Mouse (Mus musculus) limb, embryonic 13.5 days (tissue): ENCODE data around the gene Capzb. TPM values are rescaled to one million over a fixed set of nuclear protein-coding genes. Genes with fewer than 3 reads are reported as not detected.

ENCODE experiments used
- ATAC-seq: fragments of 200-750 bp; cut with Nextera tagmentation; 2 replicates; pipeline ENCODE4 v1.8.0; 2017; ENCODE audit warnings: low read depth, moderate number of reproducible peaks, moderate TSS enrichment; ENCODE audit not compliant: low FRiP score
- H3K27ac ChIP-seq: fragments of 300-500 bp; sonication (generic); 2 replicates; pipeline ENCODE4 v1.5.1; 2015; ENCODE audit warnings: inconsistent platforms, mild to moderate bottlenecking, moderate library complexity
- H3K27me3 ChIP-seq: fragments of 300-500 bp; sonication (generic); 2 replicates; pipeline ENCODE4 v1.6.1; 2015; ENCODE audit warnings: mild to moderate bottlenecking, inconsistent platforms
- H3K36me3 ChIP-seq: fragments of 300-500 bp; sonication (generic); 2 replicates; pipeline ENCODE4 v1.6.1; 2015; ENCODE audit warnings: inconsistent platforms, mild to moderate bottlenecking, moderate library complexity
- H3K4me1 ChIP-seq: fragments of 300-500 bp; sonication (generic); 2 replicates; pipeline ENCODE4 v1.6.1; 2015; ENCODE audit warnings: inconsistent platforms
- H3K4me2 ChIP-seq: fragments of 300-500 bp; sonication (generic); replicated peaks from 2 replicates; pipeline ENCODE4 v1.6.1; 2015; ENCODE audit warnings: inconsistent platforms, mild to moderate bottlenecking, moderate library complexity
- H3K4me3 ChIP-seq: fragments of 300-500 bp; sonication (generic); 2 replicates; pipeline ENCODE4 v1.5.1; 2015; ENCODE audit warnings: moderate library complexity, mild to moderate bottlenecking, inconsistent platforms
- H3K9ac ChIP-seq: fragments of 300-500 bp; sonication (generic); 2 replicates; pipeline ENCODE4 v1.6.1; 2015; ENCODE audit warnings: mild to moderate bottlenecking, inconsistent platforms
- H3K9me3 ChIP-seq: fragments of 300-500 bp; sonication (generic); 2 replicates; pipeline ENCODE4 v1.6.1; 2016; ENCODE audit warnings: inconsistent platforms
- WGBS: fragments of 180-500 bp; shearing (Covaris S2); methylation state at CpG from one replicate; pipeline ENCODE4 v1.1.7; 2015; 5-methylcytosine and 5-hydroxymethylcytosine counted together
- polyA plus RNA-seq: library from polyadenylated mRNA; unstranded; fragments of >200 nt; fragmentation: Nextera tagmentation; extraction: Ambion mirVana; gene quantifications from 2 replicates; pipeline ENCODE4 v1.2.1, GENCODE M21; 2015

The Capzb gene
- polyA plus RNA-seq, 1 experiment from 2014 or later = 406 TPM

- Histone ChIP-seq H3K9ac (0 out of 2 replicates have a peak overlapping the region, but pooled peaks have one; percentile 15), H3K27ac (peak overlapping the region; percentile 85; the same call in 1 of the 2 replicates), H3K27me3 (no peaks in the 10 kb centered on the region), H3K4me3 (no peak overlapping the region), H3K4me2 (no peak overlapping the region), H3K36me3 (peaks cover 1% of the 10 kb centered on the region), H3K4me1 (peaks cover 100% of the 10 kb centered on the region), H3K9me3 (no peaks in the 10 kb centered on the region)
- WGBS = 60% methylated on average over 7 of the region's 7 CpGs
- ATAC-seq = no peak
These were observed 55.3 kb downstream of the Capzb start for GRCm38 (mm10) chr4:139247966-139248365.

- WGBS = 76% methylated on average over 5 of the region's 5 CpGs
- H3K36me3 ChIP-seq = no peaks in the 10 kb centered on the region; the same call in 1 of the 2 replicates
- no peak for ATAC-seq
- H3K4me2 ChIP-seq = no peak overlapping the region
- H3K27me3 ChIP-seq = no peaks in the 10 kb centered on the region
- no peak overlapping the region for H3K4me3 ChIP-seq
- H3K9ac ChIP-seq = peak overlapping the region; percentile 21; the same call in 1 of the 2 replicates
- H3K9me3 ChIP-seq = no peaks in the 10 kb centered on the region
- H3K4me1 ChIP-seq = peaks cover 100% of the 10 kb centered on the region
- peak overlapping the region; percentile 90 for H3K27ac ChIP-seq
These were observed 56.0 kb downstream of the Capzb start for GRCm38 (mm10) chr4:139248736-139249135.

- H3K4me2 ChIP-seq = no peak overlapping the region; the same call in 1 of the 2 replicates
- H3K4me1 ChIP-seq = peaks cover 100% of the 10 kb centered on the region
- no peaks in the 10 kb centered on the region for H3K9me3 ChIP-seq
- H3K27me3 ChIP-seq = no peaks in the 10 kb centered on the region
- H3K27ac ChIP-seq = peak overlapping the region; percentile 90
- 33% methylated on average over 5 of the region's 5 CpGs for WGBS
- ATAC-seq = no peak
- H3K4me3 ChIP-seq = no peak overlapping the region
- H3K9ac ChIP-seq = no peak overlapping the region; the same call in 1 of the 2 replicates
- no peaks in the 10 kb centered on the region; the same call in 1 of the 2 replicates for H3K36me3 ChIP-seq
These were observed 57.3 kb downstream of the Capzb start for GRCm38 (mm10) chr4:139250043-139250442.

GRCm38 (mm10) chr4:139250886-139251285, 58.2 kb downstream of the Capzb start:
- Histone ChIP-seq H3K4me2 (peak overlapping the region; percentile 36), H3K4me3 (no peak overlapping the region), H3K9me3 (no peaks in the 10 kb centered on the region), H3K27me3 (no peaks in the 10 kb centered on the region), H3K4me1 (peaks cover 100% of the 10 kb centered on the region), H3K9ac (peak overlapping the region; percentile 39), H3K27ac (peak overlapping the region; percentile 90), H3K36me3 (no peaks in the 10 kb centered on the region; the same call in 1 of the 2 replicates)
- 64% methylated on average over 8 of the region's 8 CpGs for WGBS
- no peak for ATAC-seq

- Histone ChIP-seq H3K4me1 (peaks cover 100% of the 10 kb centered on the region), H3K4me3 (no peak overlapping the region; the same call in 1 of the 2 replicates), H3K36me3 (peaks cover 5% of the 10 kb centered on the region), H3K9me3 (no peaks in the 10 kb centered on the region), H3K9ac (peak overlapping the region; percentile 56), H3K4me2 (peak overlapping the region; percentile 36), H3K27ac (peak overlapping the region; percentile 90), H3K27me3 (no peaks in the 10 kb centered on the region)
- ATAC-seq = peak; percentile 34; the same call in 1 of the 2 replicates
- WGBS = 28% methylated on average over 22 of the region's 22 CpGs
These were observed 59.5 kb downstream of the Capzb start for GRCm38 (mm10) chr4:139252051-139252760.

GRCm38 (mm10) chr4:139253206-139253605, 60.5 kb downstream of the Capzb start:
- H3K4me3 ChIP-seq = no peak overlapping the region
- H3K4me1 ChIP-seq = peaks cover 100% of the 10 kb centered on the region
- H3K4me2 ChIP-seq = no peak overlapping the region
- no peak overlapping the region for H3K9ac ChIP-seq
- H3K27me3 ChIP-seq = no peaks in the 10 kb centered on the region
- no peaks in the 10 kb centered on the region for H3K9me3 ChIP-seq
- H3K36me3 ChIP-seq = peaks cover 15% of the 10 kb centered on the region
- 59% methylated on average over 9 of the region's 9 CpGs for WGBS
- H3K27ac ChIP-seq = peak overlapping the region; percentile 74; the same call in 1 of the 2 replicates
- ATAC-seq = no peak

- 88% methylated on average over 4 of the region's 4 CpGs for WGBS
- Histone ChIP-seq H3K9me3 (no peaks in the 10 kb centered on the region), H3K4me3 (no peak overlapping the region), H3K36me3 (peaks cover 27% of the 10 kb centered on the region), H3K4me1 (peaks cover 98% of the 10 kb centered on the region), H3K27me3 (no peaks in the 10 kb centered on the region), H3K4me2 (no peak overlapping the region), H3K27ac (peak overlapping the region; percentile 44), H3K9ac (no peak overlapping the region)
- ATAC-seq = no peak
These were observed 63.4 kb downstream of the Capzb start for GRCm38 (mm10) chr4:139256146-139256545.

- H3K4me3 ChIP-seq = no peak overlapping the region
- peaks cover 33% of the 10 kb centered on the region for H3K36me3 ChIP-seq
These were observed 64.0 kb downstream of the Capzb start for GRCm38 (mm10) chr4:139256708-139257107.

GRCm38 (mm10) chr4:139258621-139259301, 66.1 kb downstream of the Capzb start:
- H3K4me2 ChIP-seq = peak overlapping the region; percentile 14
- no peaks in the 10 kb centered on the region for H3K9me3 ChIP-seq
- no peaks in the 10 kb centered on the region for H3K27me3 ChIP-seq
- peaks cover 53% of the 10 kb centered on the region for H3K36me3 ChIP-seq
- no peak; the same call in 1 of the 2 replicates for ATAC-seq
- peaks cover 80% of the 10 kb centered on the region for H3K4me1 ChIP-seq
- WGBS = 32% methylated on average over 6 of the region's 6 CpGs
- peak overlapping the region; percentile 48; the same call in 1 of the 2 replicates for H3K9ac ChIP-seq
- peak overlapping the region; percentile 98 for H3K27ac ChIP-seq
- no peak overlapping the region for H3K4me3 ChIP-seq

More at GRCm38 (mm10) chr4:139256708-139257107, 64.0 kb downstream of the Capzb start:
- 46% methylated on average over 8 of the region's 8 CpGs for WGBS
- Histone ChIP-seq H3K27me3 (no peaks in the 10 kb centered on the region), H3K4me1 (peaks cover 97% of the 10 kb centered on the region), H3K9me3 (no peaks in the 10 kb centered on the region), H3K27ac (peak overlapping the region; percentile 98), H3K4me2 (no peak overlapping the region), H3K9ac (no peak overlapping the region)
- ATAC-seq = no peak

- WGBS = 33% methylated on average over 11 of the region's 11 CpGs
- Histone ChIP-seq H3K4me1 (peaks cover 74% of the 10 kb centered on the region), H3K9me3 (no peaks in the 10 kb centered on the region), H3K4me3 (no peak overlapping the region), H3K4me2 (peak overlapping the region; percentile 14; the same call in 1 of the 2 replicates), H3K27me3 (no peaks in the 10 kb centered on the region), H3K9ac (peak overlapping the region; percentile 48; the same call in 1 of the 2 replicates), H3K27ac (peak overlapping the region; percentile 98), H3K36me3 (peaks cover 59% of the 10 kb centered on the region)
- ATAC-seq = peak; percentile 79
These were observed 66.7 kb downstream of the Capzb start for GRCm38 (mm10) chr4:139259302-139259871.

- 87% methylated on average over 6 of the region's 6 CpGs for WGBS
- Histone ChIP-seq H3K36me3 (peaks cover 68% of the 10 kb centered on the region), H3K4me1 (peaks cover 67% of the 10 kb centered on the region), H3K4me3 (no peak overlapping the region), H3K4me2 (no peak overlapping the region), H3K9me3 (no peaks in the 10 kb centered on the region), H3K9ac (no peak overlapping the region), H3K27ac (no peak overlapping the region), H3K27me3 (no peaks in the 10 kb centered on the region)
- ATAC-seq = no peak
These were observed 70.3 kb downstream of the Capzb start for GRCm38 (mm10) chr4:139262981-139263380.
